Mouse (Mus musculus): ENCODE measurements around the gene Gm20870.
"Not testable (repeated sequence)": the region's sequence is repeated elsewhere in the genome, so short reads cannot be mapped to it uniquely, and the experiment has no call there.

Gm20870 gene

GRCm38 (mm10) chrY:71691743-71692142, at the start of gene Gm20870:
Gm20870 (plus strand) TSS chrY:71692043.
- not testable (repeated sequence) for DNase-seq (ENCODE audit: extremely low read depth, insufficient read length, low spot score)
